Mouse (Mus musculus): ENCODE data around the gene Lrp4.

GRCm38 (mm10) chr2:91462681-91463080 lies 5.4 kb downstream of the Lrp4 start:
- no peak for TF ChIP-seq CTCF (IDR thresholded peaks at IDR 0.05)
- TF ChIP-seq POLR2A (IDR thresholded peaks at IDR 0.05; ENCODE audit: insufficient read depth, low read depth, low read length): no peak
- no peak for TF ChIP-seq EP300 (IDR thresholded peaks at IDR 0.05; ENCODE audit: insufficient read depth, low read depth, low read length)
